Mouse (Mus musculus): ENCODE results near the gene Cfap45. TPM values are rescaled to one million over a fixed set of nuclear protein-coding genes. Genes with fewer than 3 reads are reported as not detected.
A peak's percentile ranks its signal among the peaks of the same experiment; 100 is the strongest.

The Cfap45 gene
- 2.4 and 3.6 TPM in 2 replicates for polyA plus RNA-seq (2016; fragmentation: Nextera tagmentation; extraction: Ambion mirVana)

- H3K27me3 ChIP-seq (ENCODE audit: insufficient read depth, poor library complexity, severe bottlenecking), result peaks cover 13% of the 10 kb centered on the region; the same call in 1 of the 2 replicates
- H3K36me3 ChIP-seq, result no peaks in the 10 kb centered on the region
- peaks cover 8% of the 10 kb centered on the region for H3K9me3 ChIP-seq
- peak within 1 kb of the TSS; percentile 69 for H3K27ac ChIP-seq
- peak; percentile 93 for DNase-seq (ENCODE audit: low spot score)
- peaks cover 34% of the 10 kb centered on the region for H3K4me1 ChIP-seq (replicated peaks)
- 3% methylated on average over 28 of the region's 28 CpGs for WGBS
- peak within 1 kb of the TSS; percentile 47 for H3K4me3 ChIP-seq
Observed at GRCm38 (mm10) chr1:172520576-172521440, at the start of gene Cfap45. Cfap45 (plus strand) TSS chr1:172520801.

GRCm38 (mm10) chr1:172472909-172473308 is 47.7 kb upstream of the Cfap45 start:
- Histone ChIP-seq H3K36me3 (no peaks in the 10 kb centered on the region), H3K4me3 (no peak overlapping the region), H3K27ac (no peak overlapping the region), H3K9me3 (no peaks in the 10 kb centered on the region), H3K27me3 (ENCODE audit: insufficient read depth, poor library complexity, severe bottlenecking) (no peaks in the 10 kb centered on the region), H3K4me1 (replicated peaks) (peaks cover 8% of the 10 kb centered on the region; the same call in 1 of the 2 replicates)
- no peak for DNase-seq (ENCODE audit: low spot score)

GRCm38 (mm10) chr1:172474196-172474595 is 46.4 kb upstream of the Cfap45 start:
- WGBS, result 77% methylated on average over 3 of the region's 3 CpGs
- H3K9me3 ChIP-seq, result no peaks in the 10 kb centered on the region
- no peak overlapping the region for H3K4me3 ChIP-seq
- H3K4me1 ChIP-seq (replicated peaks), result peaks cover 8% of the 10 kb centered on the region; the same call in 1 of the 2 replicates
- no peak overlapping the region for H3K27ac ChIP-seq
- DNase-seq (ENCODE audit: low spot score), result no peak
- peaks cover 4% of the 10 kb centered on the region; the same call in 1 of the 2 replicates for H3K27me3 ChIP-seq (ENCODE audit: insufficient read depth, poor library complexity, severe bottlenecking)
- H3K36me3 ChIP-seq, result no peaks in the 10 kb centered on the region

GRCm38 (mm10) chr1:172475054-172475741 is 45.4 kb upstream of the Cfap45 start, which contains the start of gene Slamf9:
Slamf9 (plus strand) TSS chr1:172475358.
- WGBS, result 84% methylated on average over 7 of the region's 7 CpGs
- Histone ChIP-seq H3K27ac (no peak within 1 kb of the TSS), H3K4me3 (no peak within 1 kb of the TSS), H3K36me3 (no peaks in the 10 kb centered on the region), H3K4me1 (replicated peaks) (no peaks in the 10 kb centered on the region), H3K27me3 (ENCODE audit: insufficient read depth, poor library complexity, severe bottlenecking) (peaks cover 10% of the 10 kb centered on the region; the same call in 1 of the 2 replicates), H3K9me3 (no peaks in the 10 kb centered on the region)
- DNase-seq (ENCODE audit: low spot score), result no peak

GRCm38 (mm10) chr1:172478020-172478419 is 42.6 kb upstream of the Cfap45 start:
- Histone ChIP-seq H3K9me3 (no peaks in the 10 kb centered on the region), H3K36me3 (no peaks in the 10 kb centered on the region), H3K4me1 (replicated peaks) (peaks cover 19% of the 10 kb centered on the region), H3K27ac (no peak overlapping the region), H3K27me3 (ENCODE audit: insufficient read depth, poor library complexity, severe bottlenecking) (peaks cover 20% of the 10 kb centered on the region), H3K4me3 (no peak overlapping the region)
- DNase-seq (ENCODE audit: low spot score), result no peak
- 80% methylated on average over 5 of the region's 5 CpGs for WGBS

GRCm38 (mm10) chr1:172480376-172480775 is 40.2 kb upstream of the Cfap45 start:
- DNase-seq (ENCODE audit: low spot score), result no peak
- H3K9me3 ChIP-seq, result no peaks in the 10 kb centered on the region
- H3K4me3 ChIP-seq, result no peak overlapping the region
- 90% methylated on average over 4 of the region's 4 CpGs for WGBS
- H3K4me1 ChIP-seq (replicated peaks), result peaks cover 43% of the 10 kb centered on the region
- H3K27me3 ChIP-seq (ENCODE audit: insufficient read depth, poor library complexity, severe bottlenecking), result peaks cover 20% of the 10 kb centered on the region
- H3K27ac ChIP-seq, result no peak overlapping the region
- peaks cover 13% of the 10 kb centered on the region for H3K36me3 ChIP-seq

- WGBS, result 22% methylated on average over 13 of the region's 13 CpGs
- peaks cover 50% of the 10 kb centered on the region for H3K4me1 ChIP-seq (replicated peaks)
- H3K9me3 ChIP-seq, result no peaks in the 10 kb centered on the region
- H3K4me3 ChIP-seq, result peak overlapping the region; percentile 81
- H3K27me3 ChIP-seq (ENCODE audit: insufficient read depth, poor library complexity, severe bottlenecking), result peaks cover 20% of the 10 kb centered on the region
- H3K27ac ChIP-seq, result peak overlapping the region; percentile 92
- DNase-seq (ENCODE audit: low spot score), result no peak
- peaks cover 15% of the 10 kb centered on the region for H3K36me3 ChIP-seq
Observed at GRCm38 (mm10) chr1:172481111-172481510, 39.5 kb upstream of the Cfap45 start.

- H3K27me3 ChIP-seq (ENCODE audit: insufficient read depth, poor library complexity, severe bottlenecking), result peaks cover 20% of the 10 kb centered on the region
- H3K4me3 ChIP-seq, result peak within 1 kb of the TSS; percentile 81
- no peaks in the 10 kb centered on the region for H3K9me3 ChIP-seq
- H3K27ac ChIP-seq, result peak within 1 kb of the TSS; percentile 92
- H3K36me3 ChIP-seq, result peaks cover 15% of the 10 kb centered on the region
- DNase-seq (ENCODE audit: low spot score), result peak; percentile 96
- under 1% methylated on average over 38 of the region's 38 CpGs for WGBS
- peaks cover 56% of the 10 kb centered on the region for H3K4me1 ChIP-seq (replicated peaks)
Observed at GRCm38 (mm10) chr1:172481540-172482280, 38.9 kb upstream of the Cfap45 start, which contains the start of gene Igsf9. Igsf9 (plus strand) TSS chr1:172481788.

- no peak for DNase-seq (ENCODE audit: low spot score)
- Histone ChIP-seq H3K9me3 (no peaks in the 10 kb centered on the region), H3K4me1 (replicated peaks) (peaks cover 66% of the 10 kb centered on the region), H3K36me3 (peaks cover 25% of the 10 kb centered on the region), H3K27ac (peak overlapping the region; percentile 92), H3K27me3 (ENCODE audit: insufficient read depth, poor library complexity, severe bottlenecking) (peaks cover 20% of the 10 kb centered on the region), H3K4me3 (peak overlapping the region; percentile 81)
- WGBS, result 2% methylated on average over 12 of the region's 12 CpGs
Observed at GRCm38 (mm10) chr1:172482518-172483360, 37.9 kb upstream of the Cfap45 start.

GRCm38 (mm10) chr1:172483361-172483660 is 37.3 kb upstream of the Cfap45 start:
- no peaks in the 10 kb centered on the region for H3K9me3 ChIP-seq
- DNase-seq (ENCODE audit: low spot score), result no peak
- H3K27me3 ChIP-seq (ENCODE audit: insufficient read depth, poor library complexity, severe bottlenecking), result peaks cover 17% of the 10 kb centered on the region
- peaks cover 31% of the 10 kb centered on the region for H3K36me3 ChIP-seq
- H3K4me1 ChIP-seq (replicated peaks), result peaks cover 67% of the 10 kb centered on the region
- H3K27ac ChIP-seq, result peak overlapping the region; percentile 92
- peak overlapping the region; percentile 81 for H3K4me3 ChIP-seq
- 22% methylated on average over 4 of the region's 4 CpGs for WGBS

- H3K4me3 ChIP-seq, result peak overlapping the region; percentile 81
- no peaks in the 10 kb centered on the region for H3K9me3 ChIP-seq
- peak overlapping the region; percentile 86 for H3K27ac ChIP-seq
- H3K27me3 ChIP-seq (ENCODE audit: insufficient read depth, poor library complexity, severe bottlenecking), result peaks cover 17% of the 10 kb centered on the region
- H3K4me1 ChIP-seq (replicated peaks), result peaks cover 73% of the 10 kb centered on the region
- H3K36me3 ChIP-seq, result peaks cover 40% of the 10 kb centered on the region
- 41% methylated on average over 11 of the region's 11 CpGs for WGBS
- DNase-seq (ENCODE audit: low spot score), result no peak
Observed at GRCm38 (mm10) chr1:172484236-172484635, 36.4 kb upstream of the Cfap45 start.

- 51% methylated on average over 13 of the region's 13 CpGs for WGBS
- Histone ChIP-seq H3K4me3 (peak overlapping the region; percentile 81), H3K9me3 (no peaks in the 10 kb centered on the region), H3K27ac (peak overlapping the region; percentile 86), H3K27me3 (ENCODE audit: insufficient read depth, poor library complexity, severe bottlenecking) (peaks cover 16% of the 10 kb centered on the region), H3K36me3 (peaks cover 44% of the 10 kb centered on the region), H3K4me1 (replicated peaks) (peaks cover 73% of the 10 kb centered on the region)
- DNase-seq (ENCODE audit: low spot score), result no peak
Observed at GRCm38 (mm10) chr1:172484671-172485070, 35.9 kb upstream of the Cfap45 start.
